Mouse (Mus musculus) adrenal gland, adult 2 months (tissue): ENCODE measurements around the gene Trappc1. TPM values are rescaled to one million over a fixed set of nuclear protein-coding genes. Genes with fewer than 3 reads are reported as not detected.

Source experiments
- DNase-seq: peaks from one replicate; pipeline ENCODE4 v3.0.0; 2021
- polyA plus RNA-seq: library from polyadenylated mRNA; depleted of rRNA; stranded (reverse); fragments of >200 nt; gene quantifications from 2 replicates; pipeline ENCODE4 v1.2.3, GENCODE M21; 2012
- total RNA-seq, 2 experiments: library from RNA; stranded (reverse); gene quantifications; 2 replicates each; pipeline ENCODE4 v1.2.3; 2021

The Trappc1 gene
- total and polyA plus RNA-seq, 3 experiments: 23.4 to 83.5 (median 81.3) TPM

GRCm38 (mm10) chr11:69328517-69328916, 4.7 kb downstream of the Trappc1 start:
- DNase-seq: no peak

GRCm38 (mm10) chr11:69331152-69331551, 7.4 kb downstream of the Trappc1 start:
- peak; percentile 67 for DNase-seq

GRCm38 (mm10) chr11:69331929-69332405, 8.2 kb downstream of the Trappc1 start:
- peak; percentile 86 for DNase-seq

- DNase-seq: no peak
Observed at GRCm38 (mm10) chr11:69332713-69333253, 9.0 kb downstream of the Trappc1 start.

GRCm38 (mm10) chr11:69333922-69334321, 10.1 kb downstream of the Trappc1 start:
- no peak for DNase-seq

DNA sequence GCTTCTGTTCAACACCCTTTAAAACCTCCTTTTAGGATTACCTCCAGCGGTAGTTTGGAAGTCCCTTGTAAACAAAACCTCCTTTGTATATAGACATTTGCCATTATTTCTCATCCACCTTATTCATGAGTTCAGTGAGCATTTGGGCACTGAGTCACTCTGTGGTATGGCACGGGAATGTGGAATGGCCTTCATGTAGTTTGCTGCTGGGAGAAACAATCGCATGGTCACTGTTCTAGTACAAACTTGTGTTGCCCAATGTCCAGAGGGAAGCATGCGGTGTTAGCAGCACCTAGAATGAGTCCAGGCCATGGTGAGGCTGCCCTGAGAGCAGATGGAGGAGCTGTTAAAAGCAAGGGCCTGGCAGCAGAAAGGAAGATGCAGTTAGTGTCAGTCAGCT, 11.0 kb downstream of the Trappc1 start:
- peak; percentile 40 for DNase-seq

- peak; percentile 85 for DNase-seq
Observed at GRCm38 (mm10) chr11:69340161-69341131, 16.7 kb downstream of the Trappc1 start, which contains the start of gene Rnf227. Rnf227 (plus strand) TSS chr11:69340461.

DNA sequence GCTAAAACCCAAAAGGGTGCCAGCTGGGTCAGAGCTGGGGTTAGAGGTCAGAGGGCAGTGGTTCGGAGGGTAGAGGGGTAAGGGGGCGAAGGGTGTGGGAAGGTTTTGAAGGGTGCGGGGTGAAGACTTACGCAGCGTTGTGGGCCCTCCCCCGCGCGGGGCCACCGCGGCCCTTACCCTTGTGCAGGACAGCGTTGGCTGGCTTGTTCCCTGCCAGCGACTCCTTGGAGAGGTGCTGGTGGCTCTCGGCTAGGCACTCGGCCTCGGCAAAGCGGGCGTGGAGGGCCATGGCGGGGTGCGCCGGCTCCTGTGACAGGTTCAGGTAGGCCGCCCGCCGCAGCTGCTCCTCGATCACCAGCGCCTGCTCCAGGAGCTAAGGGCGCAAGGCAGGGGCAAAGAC, 22.7 kb downstream of the Trappc1 start:
- DNase-seq: no peak

- no peak for DNase-seq
Observed at GRCm38 (mm10) chr11:69356544-69356943, 32.8 kb downstream of the Trappc1 start.

DNA sequence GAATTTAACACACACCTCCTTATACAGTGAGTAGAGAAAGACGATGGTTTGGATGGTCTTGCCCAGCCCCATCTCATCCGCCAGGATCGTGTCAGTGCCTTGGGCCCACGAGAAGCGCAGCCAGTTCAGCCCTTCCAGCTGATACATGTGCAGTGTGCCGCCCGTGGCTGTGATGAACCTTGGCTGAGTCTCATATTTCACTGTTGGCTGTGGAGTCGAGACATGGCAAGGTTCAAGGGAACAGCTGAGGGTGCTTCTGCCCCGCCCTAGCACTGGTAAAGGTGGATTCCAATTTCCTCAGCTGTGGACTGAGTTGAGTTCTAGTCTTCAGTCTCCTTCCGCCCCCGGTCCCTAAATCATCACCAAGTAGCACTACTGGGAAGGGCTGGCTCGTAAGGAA, 33.9 kb downstream of the Trappc1 start:
- no peak for DNase-seq

DNA sequence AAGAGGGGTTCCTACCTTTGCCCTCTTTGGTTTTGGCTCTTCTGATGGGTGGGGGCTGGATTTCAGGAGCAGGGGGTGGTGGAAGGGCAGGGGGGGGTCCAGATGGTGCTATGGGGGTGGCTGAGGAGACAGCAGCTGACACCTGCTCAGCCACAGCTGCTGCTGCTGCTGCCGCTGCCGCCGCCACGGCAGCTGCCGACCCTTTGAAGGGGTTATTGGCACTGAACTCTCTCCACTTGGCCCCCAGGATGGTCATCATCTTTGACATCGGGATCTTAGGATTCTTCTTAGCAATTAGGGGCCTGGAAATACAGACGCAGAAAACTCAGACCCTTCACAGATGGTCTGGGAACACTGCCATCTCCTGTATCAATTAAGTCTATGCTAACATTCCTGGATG, 38.2 kb downstream of the Trappc1 start:
- DNase-seq: no peak

DNA sequence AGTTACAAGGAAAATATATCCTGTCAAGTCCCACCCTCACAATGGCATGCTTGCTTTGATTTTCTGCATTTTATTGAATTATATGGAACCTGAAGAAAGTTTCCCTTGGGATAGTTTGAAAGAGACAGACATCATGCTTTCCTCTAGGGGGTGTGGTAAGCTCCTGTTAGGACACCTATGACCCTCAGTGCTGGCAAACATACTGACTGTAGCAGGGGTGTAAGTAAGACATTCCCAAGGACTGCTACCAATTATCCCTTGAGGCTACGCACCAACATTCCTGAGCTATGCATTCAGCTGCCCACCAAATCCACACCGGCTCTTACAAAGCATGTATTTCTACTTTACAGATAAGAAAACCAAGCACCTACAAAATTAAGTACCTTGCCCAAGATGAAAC, 38.7 kb downstream of the Trappc1 start:
- DNase-seq: no peak

GRCm38 (mm10) chr11:69364376-69364775, 40.6 kb downstream of the Trappc1 start:
- DNase-seq: no peak

GRCm38 (mm10) chr11:69364910-69365309, 41.1 kb downstream of the Trappc1 start:
- peak; percentile 96 for DNase-seq

- no peak for DNase-seq
Observed at GRCm38 (mm10) chr11:69365722-69366121, 41.9 kb downstream of the Trappc1 start.

DNA sequence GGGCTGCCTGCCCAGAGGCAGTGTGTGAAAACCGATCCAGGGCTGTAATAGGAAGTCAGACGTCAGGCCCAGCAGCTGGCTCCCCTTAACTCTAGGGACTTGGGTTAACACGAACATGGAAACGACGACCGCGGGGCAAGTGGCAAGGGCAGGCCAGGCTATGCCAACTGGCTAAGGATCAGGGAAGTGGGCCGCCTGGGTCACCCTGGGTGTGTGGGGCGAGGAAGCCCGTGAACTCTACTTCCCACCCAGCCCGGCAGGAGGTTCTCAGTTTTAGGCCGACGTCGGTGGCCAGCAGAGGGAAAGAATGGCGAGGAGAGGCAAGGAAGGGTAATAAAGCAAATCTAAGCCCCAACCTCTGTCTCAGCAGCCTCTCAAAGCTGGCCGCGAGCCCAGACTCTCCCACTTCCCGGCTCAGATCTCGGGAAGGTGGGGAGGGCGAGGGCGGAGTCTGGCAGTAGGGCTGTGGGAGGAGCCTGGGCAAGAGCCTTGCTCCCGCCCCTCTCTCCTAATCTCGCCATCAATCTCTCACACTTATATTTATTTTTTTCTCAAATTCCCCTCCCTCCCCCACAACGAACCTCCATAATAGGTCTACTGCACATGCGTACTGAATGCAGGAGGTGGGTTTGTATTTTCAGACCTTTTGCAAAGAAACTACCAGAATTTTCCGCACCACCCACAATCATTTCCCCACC, 42.5 kb downstream of the Trappc1 start:
- DNase-seq: peak; percentile 97

- DNase-seq: peak; percentile 50
Observed at GRCm38 (mm10) chr11:69366855-69367615, 43.3 kb downstream of the Trappc1 start.

- DNase-seq: peak; percentile 61
Observed at GRCm38 (mm10) chr11:69367616-69368355, 44.0 kb downstream of the Trappc1 start.

GRCm38 (mm10) chr11:69368356-69369214, 44.8 kb downstream of the Trappc1 start:
- peak; percentile 73 for DNase-seq
